Mouse (Mus musculus): ENCODE measurements around the gene Ctla4. TPM values are rescaled to one million over a fixed set of nuclear protein-coding genes. Genes with fewer than 3 reads are reported as not detected.

Ctla4 gene
- total RNA-seq, 2 experiments from 2014 or later: not detected

DNA sequence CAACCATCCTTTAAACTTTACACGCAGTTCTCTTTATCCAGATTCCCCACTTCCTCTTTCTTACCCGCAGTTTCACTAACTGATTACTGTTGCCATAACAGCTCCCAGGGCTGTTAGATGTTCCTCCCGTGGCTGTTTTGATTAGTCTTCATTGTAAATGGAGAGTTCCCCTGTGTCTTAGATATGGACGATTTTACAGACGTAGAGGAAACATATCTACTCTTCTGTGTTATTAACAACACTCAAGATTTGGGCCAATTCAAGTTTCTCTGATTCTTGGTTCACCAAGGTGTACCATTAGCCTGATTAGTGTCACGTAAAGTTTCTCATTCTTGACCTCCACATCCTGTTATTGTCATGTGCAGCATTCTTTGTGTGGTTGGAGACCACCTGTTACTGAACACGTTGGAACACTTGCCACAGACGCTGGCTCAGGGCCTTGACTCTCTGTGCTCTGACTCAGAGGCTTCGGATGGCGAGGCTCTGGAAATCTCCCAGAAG lies 29.5 kb downstream of the Ctla4 start:
- no peak for DNase-seq (ENCODE audit: low spot score in 2 of 2)

DNA sequence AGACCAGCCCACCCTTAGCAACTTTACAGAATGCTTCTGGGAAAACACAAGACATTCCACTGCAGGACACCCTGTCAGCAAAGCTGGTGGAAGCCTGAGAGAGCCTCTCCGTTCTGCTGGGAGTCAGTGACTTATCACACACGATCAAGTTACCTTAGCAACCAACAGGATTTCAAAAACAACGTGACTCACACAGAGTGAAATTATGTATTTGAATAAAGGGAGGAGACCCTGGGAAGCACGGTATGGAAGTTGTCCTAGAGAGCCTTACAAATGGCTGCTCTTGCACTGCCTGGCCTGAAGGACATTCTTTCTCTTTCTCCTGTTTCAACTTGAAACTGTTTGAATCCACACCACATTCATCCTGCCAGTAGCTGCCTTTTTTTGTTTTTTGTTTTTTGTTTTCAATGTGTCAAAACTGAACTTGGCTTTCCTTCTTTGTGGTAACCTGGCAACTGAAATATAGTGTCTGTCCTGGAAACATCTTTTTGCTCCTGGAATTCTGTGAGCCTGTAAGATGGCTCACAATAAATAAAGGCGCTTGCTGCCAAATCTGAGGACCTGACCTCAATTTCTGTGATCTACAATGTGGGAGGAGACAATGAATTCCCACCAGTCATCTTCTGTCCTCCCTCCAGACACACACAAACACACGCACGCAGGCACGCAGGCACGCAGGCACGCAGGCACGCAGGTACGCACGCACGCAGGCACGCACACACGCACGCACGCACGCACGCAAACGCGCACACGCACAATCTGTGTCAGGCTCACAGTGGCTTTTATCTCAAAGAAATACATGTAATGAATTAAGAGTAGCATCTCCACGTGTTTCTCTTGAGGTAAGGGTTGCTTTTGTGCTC lies 33.9 kb downstream of the Ctla4 start:
- no peak for DNase-seq (ENCODE audit: low spot score in 2 of 2)

DNA sequence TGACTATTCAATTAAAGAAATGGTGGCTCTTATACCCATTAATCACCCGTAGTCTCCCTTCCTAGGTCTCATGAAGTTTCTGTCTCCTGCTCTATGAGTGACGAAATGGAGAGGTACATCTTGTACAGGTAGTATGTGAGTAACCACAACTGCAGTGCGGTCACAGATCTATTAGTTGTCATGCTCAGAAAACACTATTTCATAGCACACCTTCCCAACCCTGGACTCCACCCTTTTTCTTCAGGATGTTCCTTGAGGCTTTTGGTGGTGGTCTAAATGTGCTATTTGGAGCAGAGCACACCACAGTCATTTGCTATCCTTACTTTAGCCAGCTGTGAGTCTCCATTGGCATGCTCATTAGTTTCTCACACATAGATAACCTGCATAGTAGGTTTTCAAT lies 42.2 kb downstream of the Ctla4 start:
- DNase-seq (ENCODE audit: low spot score in 2 of 2): no peak

DNA sequence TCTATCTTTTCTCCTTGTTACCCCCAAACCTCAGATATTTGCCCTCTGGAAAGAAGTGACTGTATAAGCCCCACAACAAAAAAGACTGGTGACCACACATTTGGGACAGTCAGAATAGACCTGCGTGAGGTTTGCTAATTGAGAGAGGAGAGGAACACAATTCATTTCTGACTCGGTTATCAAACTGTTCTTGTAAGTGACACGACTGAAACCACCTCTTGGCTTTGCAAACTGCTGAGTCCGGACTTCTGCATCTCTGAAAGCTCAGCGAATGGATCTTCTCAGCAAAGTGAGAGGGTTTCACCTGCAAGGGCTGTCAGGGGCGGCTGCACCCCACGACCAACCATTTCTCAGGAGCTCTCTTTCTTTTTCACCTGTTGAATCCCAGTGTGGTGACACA lies 43.6 kb downstream of the Ctla4 start:
- DNase-seq (ENCODE audit: low spot score in 2 of 2): no peak

DNA sequence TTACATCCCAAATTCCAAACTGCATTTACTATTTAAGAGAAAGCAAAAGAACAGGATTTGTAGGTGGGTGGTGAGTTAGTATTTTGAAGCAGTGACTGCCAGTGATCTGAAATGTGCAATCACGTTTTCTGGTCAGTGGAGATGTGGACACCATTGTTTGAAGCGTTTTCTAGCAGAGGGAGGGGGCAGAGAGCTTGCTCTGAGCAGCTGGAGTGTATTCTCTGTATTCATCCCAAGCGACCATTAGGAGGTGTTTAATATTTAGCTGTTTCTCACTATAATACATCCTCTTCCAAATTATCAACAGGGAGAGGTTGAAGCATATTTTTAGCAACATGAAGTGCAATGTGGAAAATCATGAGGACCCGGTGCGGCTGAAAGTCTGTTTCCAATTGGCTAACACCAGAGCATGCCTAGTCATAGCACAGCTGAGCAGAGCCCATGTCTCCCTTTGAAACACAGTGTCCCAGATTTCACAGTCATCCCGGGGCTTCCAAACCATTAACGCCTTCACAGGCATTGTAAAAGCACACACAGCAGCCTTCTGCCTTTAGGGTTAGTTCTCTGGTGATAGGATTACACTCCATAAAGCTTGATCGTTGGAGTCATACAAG lies 49.3 kb downstream of the Ctla4 start:
- no peak for DNase-seq (ENCODE audit: low spot score in 2 of 2)

DNA sequence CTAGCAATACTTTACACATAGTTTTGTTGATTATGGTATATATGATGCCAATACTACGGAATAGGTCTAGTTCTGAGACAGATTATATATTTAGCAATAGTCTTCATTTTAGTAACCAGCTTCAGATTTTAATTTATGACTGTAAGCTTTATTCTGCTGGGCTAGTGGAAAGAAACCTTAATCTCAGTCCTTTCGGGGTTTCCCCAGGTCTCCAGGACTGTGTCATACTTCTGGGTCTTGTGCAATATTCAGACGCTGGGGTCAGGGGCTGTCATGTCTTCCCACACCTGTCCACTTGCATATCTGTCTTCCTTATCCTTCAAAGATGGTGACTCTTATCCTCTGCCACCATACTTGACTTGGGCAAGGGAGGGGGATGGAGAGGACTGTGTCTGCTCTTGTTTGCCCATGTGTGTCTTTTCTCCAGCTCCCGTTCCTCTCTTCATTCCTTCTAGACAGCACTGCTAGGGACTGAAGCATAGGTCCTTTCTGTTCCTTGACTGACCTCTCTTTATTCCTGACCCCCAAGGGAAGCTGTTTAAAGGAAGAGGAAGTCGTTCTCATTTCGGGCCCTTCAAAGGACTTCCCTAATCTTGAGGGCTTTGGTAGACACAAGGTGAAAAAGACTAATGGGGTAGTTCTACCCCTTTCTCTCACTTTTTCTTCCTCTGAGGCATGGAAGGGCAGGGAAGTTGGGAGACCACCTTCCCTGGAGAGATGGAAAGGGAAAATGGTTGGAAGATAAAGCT lies 50.3 kb downstream of the Ctla4 start:
- no peak for DNase-seq (ENCODE audit: low spot score in 2 of 2)

DNA sequence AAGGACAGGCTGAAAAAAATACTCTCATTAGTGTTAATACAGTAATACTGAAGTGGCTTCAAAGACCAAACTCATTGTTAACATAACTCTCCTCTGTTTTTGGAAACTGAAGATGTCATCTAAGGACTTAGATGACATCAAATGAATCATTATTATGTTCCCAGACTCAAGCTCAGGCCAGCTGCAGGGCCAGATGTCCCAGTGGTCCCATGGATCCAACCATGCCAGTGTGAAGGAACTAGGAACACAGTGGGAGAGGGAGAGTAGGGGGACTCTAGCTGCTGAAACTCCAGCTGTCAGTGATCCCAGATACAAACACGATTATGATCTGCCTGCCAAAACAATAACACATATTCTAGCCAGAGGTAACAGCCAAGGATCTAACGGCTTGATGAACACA lies 51.5 kb downstream of the Ctla4 start:
- DNase-seq (ENCODE audit: low spot score in 2 of 2): no peak

DNA sequence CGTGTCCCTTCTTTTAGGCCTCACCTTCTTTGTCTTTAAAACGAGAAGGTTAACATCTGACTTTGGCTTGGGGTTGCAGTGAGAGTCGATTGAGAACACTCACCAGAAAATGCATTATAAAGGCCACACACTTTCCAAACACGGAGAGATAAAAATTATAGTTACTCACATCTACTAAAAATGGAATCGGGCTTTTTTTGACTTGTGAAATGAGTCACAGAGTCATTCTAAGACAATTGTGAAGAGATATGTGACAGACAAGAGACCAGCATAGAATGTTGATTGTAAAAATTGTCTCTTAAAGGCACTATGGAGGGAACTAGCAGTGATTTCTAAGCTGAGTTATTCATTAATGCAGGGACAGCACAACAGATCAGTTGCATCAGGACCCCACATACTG lies 52.2 kb downstream of the Ctla4 start:
- DNase-seq (ENCODE audit: low spot score in 2 of 2): no peak

DNA sequence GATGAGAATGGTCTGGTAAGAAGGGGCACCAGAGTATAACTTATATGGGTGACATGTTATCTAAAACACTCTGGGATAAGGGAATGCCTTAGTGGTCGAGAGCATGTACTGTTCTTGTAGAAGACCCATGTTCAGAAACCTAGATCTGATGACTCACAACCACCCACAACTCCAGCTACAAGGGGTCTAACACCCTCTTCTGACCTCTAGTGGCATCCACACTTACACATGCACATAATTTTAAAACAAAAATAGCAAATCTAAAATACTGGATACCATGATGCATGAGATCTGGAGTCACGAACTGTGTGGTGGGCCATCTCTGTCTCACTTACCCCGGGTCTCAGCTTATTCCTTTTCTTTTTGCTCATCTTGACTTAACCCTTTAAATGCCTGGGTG lies 53.2 kb downstream of the Ctla4 start:
- DNase-seq (ENCODE audit: low spot score in 2 of 2): no peak

DNA sequence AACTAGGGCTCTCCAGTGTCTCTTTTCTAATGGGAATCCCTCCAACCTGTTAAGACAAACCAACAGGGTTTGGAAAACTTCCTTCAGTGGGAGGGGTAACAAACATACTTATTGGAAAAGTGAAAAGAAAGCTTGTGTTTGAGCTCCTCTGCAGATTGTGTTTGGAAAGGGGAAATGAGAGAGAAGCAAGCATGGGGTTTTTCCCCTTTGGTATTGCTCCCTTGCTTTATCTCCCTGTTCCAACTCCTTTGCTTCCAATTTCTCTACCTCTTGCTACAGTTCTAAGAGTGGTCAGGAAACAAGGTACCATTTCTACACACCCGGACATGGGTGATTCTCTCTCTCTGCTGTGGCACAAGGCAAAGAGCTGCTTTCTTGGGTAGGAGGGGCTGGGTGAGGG lies 53.8 kb downstream of the Ctla4 start:
- no peak for DNase-seq (ENCODE audit: low spot score in 2 of 2)

DNA sequence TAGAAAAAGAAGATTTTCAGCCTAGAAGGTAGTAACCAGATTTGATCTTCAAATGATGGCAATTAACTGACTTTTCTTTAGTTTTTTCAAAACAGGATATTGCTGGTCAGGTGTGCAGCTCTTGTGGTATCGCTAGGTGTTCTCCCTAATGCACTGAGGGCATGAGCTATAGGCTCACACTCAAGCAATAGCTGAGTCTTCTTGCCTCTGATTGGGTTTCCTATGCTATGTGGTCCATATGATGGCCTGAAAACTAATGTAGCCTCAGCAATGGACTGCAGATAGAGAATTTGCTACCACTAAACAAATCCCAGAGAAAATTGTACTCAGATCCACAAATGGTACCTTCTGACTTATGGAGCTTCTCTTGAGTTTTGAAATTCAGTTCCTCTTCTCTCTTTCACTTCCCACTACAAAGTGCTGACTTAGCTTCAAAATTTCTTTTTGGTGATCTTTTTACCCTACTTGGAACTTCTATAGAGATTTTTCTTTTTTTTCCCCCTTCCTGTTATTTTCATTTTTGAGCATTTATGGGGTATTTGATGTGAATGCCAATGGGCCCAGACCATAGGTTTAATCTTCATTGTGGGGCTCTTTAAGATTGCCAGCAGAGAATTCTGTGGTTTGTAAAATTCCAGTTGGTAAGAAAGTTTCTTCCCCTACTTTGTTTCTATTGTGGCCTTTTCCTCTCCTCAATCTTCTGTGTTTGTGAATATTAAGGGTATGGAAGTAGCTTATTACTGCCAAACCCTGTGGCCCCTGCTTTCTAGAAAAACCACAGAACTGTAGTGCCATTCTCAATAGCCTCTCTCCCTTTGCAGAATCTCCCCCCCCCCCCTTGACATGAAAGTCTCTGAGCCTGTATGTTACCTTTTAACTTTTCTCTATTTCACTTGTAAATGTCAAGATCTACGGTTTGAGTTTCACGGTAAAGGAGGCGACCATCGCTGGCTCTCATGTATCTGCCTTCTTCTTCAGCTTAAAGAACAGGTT lies 54.6 kb downstream of the Ctla4 start:
- no peak for DNase-seq (ENCODE audit: low spot score in 2 of 2)

DNA sequence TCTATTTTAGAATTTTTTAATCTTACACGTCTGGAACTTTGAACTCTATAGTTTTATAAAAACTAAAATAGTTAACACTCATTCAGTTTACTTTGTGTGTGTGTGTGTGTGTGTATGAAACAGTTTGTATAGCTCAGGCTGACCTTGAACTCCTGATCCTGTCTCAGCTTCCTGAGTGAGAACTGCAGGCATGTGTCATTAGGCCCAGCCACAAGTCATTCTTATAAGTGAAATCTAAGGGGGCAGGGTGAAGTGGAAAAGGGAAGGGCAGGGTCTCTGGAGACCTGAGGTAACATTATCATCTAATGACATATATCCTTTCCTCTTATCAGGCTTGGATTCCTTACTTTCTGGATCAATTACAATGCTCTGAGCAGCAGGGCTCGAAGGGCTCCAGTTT lies 56.1 kb downstream of the Ctla4 start:
- DNase-seq (ENCODE audit: low spot score in 2 of 2): no peak

DNA sequence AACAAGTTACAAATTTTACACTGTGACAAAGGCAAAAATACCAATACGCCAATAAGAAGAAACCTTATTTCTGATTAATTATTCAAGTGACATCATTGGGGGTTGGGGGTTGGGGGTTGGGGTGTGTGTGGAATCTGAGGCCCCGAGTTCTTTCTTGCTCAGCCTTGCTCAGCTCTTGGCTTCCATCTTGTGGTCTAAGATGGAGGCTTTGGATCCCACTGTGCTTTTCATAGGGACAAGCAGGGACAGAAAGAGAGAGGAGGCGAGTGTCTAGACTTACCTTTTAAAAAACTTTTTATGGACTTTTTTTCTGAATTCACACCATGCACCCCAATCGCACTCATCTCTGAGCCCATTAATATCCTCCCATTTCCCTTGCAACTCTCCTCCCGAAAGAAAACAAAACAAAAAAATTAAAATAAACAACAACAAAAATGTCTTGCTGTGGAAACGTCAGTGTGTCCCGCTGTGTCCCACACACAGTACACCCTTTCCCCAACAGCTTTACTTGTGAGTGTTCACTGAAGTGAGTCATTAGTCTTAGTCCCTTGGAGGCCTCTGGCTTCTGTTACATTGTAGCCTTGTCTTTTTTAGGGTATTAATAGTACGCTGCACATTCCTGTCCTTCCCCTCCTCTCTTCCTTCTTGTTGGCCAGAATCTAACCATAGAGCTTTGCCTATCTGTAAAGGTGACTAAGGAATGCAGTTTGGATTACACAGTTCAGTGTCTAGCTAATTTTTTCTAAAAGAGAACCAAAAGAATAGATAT lies 59.0 kb downstream of the Ctla4 start:
- DNase-seq (ENCODE audit: low spot score in 2 of 2): no peak

DNA sequence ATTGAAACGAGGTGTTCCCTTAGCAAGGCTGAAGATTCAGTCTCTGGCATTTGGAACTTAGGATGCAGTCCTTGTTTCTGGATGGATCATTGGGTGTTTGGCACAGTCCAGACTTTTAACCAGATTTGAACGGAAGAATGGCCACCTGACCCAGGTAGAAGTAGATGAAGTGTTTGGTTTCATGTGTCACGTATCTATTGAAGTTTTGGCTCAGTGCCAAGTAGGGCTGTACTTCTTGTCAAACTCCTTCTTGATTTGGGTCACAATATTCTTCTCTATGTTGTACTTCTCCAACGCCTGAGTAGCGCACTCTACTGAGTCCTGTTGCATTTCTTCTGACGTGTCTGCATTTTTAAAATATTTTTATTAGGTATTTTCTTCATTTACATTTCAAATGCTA lies 61.3 kb downstream of the Ctla4 start:
- no peak for DNase-seq (ENCODE audit: low spot score in 2 of 2)

DNA sequence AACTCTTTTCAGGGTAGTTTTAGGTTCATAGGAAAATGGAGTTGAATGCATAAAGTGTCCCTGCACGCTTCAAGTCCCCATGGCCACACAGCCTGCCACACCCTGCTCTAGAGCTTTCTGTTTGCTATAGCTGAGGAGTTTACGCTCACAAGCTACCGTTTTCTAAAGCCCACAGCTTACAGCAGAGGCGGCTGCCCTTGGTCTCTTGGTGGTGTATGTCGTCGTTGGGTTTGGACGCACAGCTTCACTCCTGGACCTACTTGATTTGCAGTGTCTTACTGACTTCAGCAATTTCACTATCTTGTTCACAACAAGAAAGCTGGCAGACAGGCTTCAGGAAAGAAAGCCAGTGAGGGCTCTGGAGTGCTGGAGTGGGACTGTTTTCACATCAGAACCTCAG lies 66.2 kb downstream of the Ctla4 start:
- DNase-seq (ENCODE audit: low spot score in 2 of 2): no peak

DNA sequence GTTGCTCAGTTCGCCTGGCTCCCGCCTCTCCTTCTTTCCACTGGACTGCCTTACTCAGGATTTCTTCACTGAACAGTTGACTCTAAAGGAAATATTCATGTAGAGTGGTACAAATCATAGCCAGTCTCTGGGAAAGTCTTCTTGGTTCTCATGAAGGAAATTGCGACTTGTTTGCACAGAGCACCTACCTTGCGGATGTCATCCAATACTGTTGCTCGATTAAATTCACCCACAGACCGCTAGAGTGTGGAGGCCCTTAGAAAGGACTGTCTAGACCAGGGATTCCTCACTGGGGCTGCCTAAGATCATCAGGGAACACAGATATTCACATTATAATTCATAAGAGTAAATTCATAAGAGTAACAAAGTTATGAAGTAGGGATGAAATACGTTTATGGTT lies 66.9 kb downstream of the Ctla4 start:
- no peak for DNase-seq (ENCODE audit: low spot score in 2 of 2)

DNA sequence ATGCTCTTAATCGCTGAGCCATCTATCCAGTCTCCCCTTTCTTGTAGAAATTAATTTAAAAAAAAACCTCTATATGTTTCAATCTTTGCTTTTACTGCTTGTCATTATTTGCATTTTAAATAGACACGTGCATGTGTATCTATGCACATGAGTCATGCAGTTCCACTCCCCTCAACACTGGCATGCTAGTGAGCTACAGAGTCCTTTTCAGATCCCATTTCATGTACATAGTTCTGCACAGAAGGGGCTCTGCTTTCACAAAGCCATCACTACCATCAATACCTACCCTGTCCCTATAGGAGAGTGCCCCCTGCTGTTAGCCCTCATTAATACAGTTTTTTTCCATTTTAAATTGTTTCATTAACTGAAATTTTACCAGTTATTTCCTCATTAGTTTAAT lies 68.0 kb downstream of the Ctla4 start:
- DNase-seq (ENCODE audit: low spot score in 2 of 2): no peak

DNA sequence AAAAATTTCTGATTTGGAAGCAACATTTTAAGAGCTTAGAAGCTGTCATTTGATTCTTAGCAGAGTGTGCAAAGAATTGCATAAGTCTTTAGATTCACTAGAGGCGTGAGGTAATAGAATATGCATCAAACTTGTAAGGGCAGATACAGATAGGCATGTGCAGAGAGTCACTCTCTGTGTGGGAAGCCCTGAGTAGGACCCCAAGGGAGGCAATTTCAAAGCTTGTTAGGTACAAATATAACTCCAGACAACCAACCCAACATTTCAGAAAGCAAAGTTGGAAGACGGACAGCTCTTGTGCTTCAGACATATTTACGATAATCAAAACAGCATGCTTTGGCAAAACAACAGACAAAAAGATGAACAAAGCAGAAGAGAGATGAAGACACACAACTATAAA lies 68.4 kb downstream of the Ctla4 start:
- DNase-seq (ENCODE audit: low spot score in 2 of 2): no peak

DNA sequence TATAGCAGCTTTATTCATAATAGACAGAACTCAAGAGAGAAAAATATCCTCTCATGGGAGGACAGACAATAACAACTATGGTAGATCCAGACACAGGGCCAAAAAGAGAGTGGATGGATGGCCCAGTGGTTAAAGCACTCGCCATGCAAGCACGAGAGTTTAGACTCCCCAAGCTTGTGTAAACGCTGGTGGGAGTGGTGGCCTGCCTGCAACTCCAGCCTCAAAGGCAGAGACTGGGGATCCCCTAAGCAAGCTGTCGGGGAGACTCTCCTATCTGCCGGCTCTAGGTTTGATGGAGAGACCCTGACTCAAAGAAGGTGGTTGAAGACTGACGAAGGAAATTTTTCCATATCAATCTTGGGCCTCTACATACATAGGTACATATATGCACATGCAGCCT lies 69.4 kb downstream of the Ctla4 start:
- no peak for DNase-seq (ENCODE audit: low spot score in 2 of 2)

DNA sequence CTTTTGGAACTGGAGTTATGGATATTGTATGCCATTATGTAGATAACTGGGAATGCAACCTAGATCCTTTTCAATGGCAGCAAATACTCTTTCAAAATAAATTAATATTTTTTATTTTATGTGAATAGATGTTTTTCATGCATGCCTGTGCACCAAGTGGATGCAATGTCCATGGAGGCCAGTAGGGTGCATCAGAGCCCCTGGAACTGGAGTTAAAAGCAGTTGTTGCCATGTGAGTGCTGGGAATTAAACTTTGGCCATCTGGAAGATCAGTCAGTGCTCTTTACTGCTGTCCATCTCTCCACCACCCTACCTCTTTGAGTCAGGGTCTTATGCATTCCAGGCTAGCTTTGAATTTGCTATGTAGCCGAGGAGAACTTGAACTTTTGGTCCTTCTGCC lies 71.5 kb downstream of the Ctla4 start:
- no peak for DNase-seq (ENCODE audit: low spot score in 2 of 2)

All from adrenal gland, postnatal 4 days (tissue).